Mouse (Mus musculus) E14TG2a.4 (cell line): ENCODE results near the gene Pde1c.

Experiments
- CTCF ChIP-seq: conservative IDR thresholded peaks from 2 replicates; pipeline ENCODE4 v1.5.1; 2014; ENCODE audit warnings: low read length
- NANOG ChIP-seq: IDR thresholded peaks from 2 replicates; pipeline ENCODE4 v1.6.1; 2014; ENCODE audit warnings: borderline replicate concordance, low read length, mixed read lengths
- POU5F1 ChIP-seq: IDR thresholded peaks from 2 replicates; pipeline ENCODE4 v1.6.1; 2014; ENCODE audit warnings: low read length, borderline replicate concordance

DNA sequence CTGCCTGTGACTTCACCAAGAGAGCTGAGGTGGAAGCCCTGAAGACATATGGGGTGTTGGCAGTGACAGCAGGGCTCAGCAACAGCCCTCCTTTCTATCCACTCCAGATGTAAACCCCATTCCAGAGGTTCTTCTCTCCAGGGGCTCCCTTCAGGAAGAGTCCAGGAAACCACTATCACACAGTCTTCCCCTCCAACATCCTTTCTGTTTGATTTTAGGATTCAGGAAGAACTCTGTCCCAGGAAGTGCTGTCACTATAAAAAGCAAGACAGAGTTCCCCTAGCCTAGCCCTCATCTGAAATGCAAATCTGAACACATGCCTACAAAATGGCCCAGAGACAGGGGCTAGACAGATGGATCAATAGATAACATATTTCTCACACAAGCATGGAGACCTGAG is 201.6 kb downstream of the Pde1c start:
- TF ChIP-seq CTCF (no peak), NANOG (no peak), POU5F1 (no peak)
